Mouse (Mus musculus) bone marrow, adult 2 months (tissue): ENCODE measurements around the gene Adipoq.

Experiments used
- CTCF ChIP-seq: fragments of 200-500 bp; IDR thresholded peaks from 2 replicates; pipeline ENCODE4 v1.5.1; 2011; ENCODE audit warnings: low read length, control low read depth; ENCODE audit not compliant: control insufficient read depth, insufficient read depth
- POLR2A ChIP-seq: fragments of 200-500 bp; IDR thresholded peaks from 2 replicates; pipeline ENCODE4 v1.6.1; 2011; ENCODE audit warnings: low read depth, mild to moderate bottlenecking, control low read depth, low read length, borderline replicate concordance; ENCODE audit not compliant: control insufficient read depth

DNA sequence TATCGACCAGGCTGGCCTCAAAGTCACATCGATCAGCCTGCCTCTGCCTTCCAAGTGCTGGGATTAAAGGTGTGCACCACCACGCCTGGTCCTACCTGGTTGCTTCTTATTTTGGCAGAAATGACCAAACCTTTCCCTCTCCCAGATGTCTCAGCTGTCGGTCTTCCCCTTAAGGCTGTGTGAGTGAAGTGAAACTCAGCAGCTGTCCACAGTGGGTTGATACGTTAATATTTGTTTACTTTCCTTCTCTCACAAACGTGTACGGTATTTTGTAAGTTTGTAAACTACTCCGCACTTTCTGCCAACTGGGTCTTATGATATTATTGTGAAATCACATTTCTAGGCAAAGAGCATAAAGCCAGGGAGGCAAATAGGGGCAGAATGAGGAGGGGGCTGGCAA, 3.1 kb downstream of the Adipoq start:
- TF ChIP-seq CTCF (no peak), POLR2A (no peak)
